Mouse (Mus musculus): ENCODE data around the gene Gpc1.

DNA sequence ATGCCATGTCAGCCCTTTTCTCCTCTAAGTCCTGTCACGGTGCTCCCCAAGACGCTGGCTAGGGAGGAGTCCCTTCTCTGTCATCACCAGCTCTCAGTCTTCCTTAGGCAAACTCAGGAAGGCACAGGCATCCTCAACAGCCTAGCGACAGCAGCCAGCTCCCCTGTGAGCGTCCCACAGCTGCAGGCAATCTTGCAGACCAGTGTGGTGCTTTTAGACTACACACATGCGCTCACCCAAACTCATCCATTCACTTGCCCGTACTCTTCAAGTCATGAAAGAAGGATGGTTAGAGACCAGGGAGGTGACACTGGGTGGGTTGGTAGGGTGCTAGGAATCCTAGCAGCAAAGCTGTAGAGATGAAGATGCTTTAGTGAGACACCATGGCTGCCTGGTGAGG lies 30.1 kb downstream of the Gpc1 start:
- TF ChIP-seq CTCF (IDR thresholded peaks at IDR 0.05; ENCODE audit: low read depth) (no peak), EP300 (IDR thresholded peaks at IDR 0.05; ENCODE audit: low read depth) (no peak)
